Mouse (Mus musculus): ENCODE results near the gene Aqp9.
"Not testable (repeated sequence)": the region's sequence is repeated elsewhere in the genome, so short reads cannot be mapped to it uniquely, and the experiment has no call there.

Aqp9 gene

DNA sequence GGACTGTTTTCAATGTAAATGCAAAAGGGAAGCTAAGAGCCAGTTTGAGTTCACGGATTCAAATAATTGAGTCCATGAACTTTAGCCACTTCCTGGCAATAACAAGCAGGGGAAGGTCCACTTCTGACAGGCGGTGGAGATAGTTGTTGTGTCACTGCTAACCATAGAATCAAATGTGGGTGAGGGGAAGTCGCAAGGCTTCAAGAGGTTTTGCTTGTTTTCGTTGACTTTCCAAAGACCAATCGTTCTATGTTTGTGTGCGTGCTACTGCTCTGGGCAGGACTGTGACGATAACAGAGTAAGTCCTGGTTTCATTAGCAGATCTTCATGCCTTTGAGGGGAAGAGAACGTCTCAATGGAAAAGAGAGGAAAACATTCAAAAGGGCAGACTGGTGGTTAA lies 28.3 kb downstream of the Aqp9 start:
- no peak for DNase-seq (ENCODE audit: low read depth, low spot score)

DNA sequence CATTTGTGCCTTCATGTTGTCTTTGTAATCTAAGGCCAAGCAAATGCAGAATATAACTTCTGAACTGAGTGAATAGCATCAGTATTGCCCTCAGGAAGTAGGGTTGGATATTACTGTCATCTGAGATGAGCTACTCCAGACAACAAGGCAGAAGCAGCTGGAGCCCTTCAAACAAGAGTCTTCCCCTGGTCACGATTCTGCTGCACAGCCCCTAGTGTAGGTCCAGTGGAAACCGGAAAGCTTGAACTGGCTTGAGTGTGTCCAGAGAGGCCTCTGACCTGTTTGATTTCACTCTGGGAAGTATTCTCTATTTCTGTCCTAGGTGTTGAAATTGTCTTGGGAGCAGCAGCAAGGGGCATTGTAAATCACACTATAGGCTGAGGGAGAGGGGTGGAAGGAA lies 29.5 kb downstream of the Aqp9 start:
- DNase-seq (ENCODE audit: low read depth, low spot score) = no peak

DNA sequence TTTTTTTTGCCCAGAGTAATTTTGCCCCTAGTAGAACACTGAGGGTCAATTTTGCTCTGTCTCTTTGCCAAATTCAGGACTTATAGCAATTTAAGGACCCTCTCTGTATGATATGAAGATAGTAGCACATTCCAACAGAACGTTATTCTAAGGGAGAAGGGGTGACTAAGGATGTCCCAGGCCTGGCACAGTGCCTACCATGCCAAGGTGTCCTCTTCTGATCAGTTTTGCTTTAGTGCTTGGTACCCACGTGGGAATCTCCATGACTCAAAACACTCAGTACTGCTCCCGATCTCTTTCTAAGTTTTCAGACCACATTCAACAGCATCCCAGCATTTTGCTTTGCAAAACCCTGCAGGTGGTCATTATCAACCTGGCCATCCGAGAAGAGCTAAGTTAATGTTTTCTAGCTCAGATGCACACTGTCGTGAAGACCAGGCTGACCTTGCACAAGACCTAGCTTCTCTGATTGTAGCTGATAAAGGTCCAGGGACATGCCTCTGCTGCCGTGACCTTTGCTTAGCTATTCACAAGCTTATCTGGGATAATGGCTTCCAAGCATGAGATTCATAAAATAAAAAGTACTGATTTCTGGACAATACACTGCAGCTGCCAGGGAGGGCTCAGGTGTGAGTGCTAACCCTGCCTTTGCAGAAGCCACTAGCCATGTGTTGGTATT lies 31.1 kb downstream of the Aqp9 start:
- DNase-seq (ENCODE audit: low read depth, low spot score) = no peak

DNA sequence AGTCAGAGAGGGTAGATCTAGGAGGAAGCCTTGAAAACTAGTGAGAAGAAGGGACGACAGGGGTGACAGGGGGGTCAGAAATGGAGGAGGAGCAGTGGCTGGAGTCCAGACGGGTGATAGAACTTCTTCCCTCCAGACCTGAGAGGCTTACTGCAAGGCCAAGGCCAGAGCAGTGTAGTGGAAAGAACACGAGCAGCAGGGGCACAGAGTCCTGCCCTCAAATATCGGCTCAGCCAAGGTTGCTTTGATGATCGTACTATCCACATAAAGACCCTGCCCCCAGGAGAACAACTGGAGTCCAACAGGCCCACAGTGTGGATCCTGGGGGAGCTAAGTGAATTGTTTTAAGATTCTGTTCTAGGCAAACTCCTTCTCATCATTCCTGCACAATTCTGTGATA lies 33.4 kb downstream of the Aqp9 start:
- no peak for DNase-seq (ENCODE audit: low read depth, low spot score)

DNA sequence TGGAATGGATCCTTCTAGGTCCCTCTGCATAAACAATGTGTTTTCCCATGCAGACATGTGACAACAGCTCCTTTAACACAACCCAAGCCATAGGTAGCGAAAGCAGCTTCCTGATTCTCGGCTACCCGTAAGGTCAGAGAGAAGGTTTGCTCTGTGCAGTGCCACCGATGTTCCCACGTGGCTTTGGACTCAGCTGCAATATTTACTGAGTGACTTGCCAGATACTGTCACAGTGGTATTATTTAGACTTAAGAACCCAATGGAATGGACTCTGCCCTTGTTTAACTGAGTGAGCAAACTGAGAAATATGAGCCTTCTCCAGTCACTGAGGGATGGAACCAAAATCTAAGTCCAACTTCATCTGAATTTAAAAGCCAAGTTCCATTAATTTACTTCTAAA lies 35.3 kb downstream of the Aqp9 start:
- DNase-seq (ENCODE audit: low read depth, low spot score) = no peak

DNA sequence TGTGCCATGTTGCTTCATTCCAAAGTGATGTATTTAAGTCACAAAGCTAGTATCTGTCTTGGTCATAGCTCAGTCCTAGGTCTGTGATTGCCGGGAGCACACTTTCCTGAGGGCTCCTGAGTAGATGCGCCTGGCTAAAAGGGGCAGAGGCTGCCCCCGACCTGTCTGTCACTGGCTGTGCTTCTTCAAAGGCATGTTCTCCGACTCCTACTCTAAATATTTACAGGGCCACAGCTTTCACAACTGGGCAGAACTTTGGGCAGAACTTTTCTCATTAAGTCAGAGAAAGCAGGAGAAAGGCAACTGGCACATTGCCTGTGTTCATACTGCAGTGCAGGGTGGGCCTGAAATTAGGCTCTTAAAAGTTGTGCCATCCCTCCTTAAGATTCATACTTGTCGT lies 36.7 kb downstream of the Aqp9 start:
- DNase-seq (ENCODE audit: low read depth, low spot score) = no peak

DNA sequence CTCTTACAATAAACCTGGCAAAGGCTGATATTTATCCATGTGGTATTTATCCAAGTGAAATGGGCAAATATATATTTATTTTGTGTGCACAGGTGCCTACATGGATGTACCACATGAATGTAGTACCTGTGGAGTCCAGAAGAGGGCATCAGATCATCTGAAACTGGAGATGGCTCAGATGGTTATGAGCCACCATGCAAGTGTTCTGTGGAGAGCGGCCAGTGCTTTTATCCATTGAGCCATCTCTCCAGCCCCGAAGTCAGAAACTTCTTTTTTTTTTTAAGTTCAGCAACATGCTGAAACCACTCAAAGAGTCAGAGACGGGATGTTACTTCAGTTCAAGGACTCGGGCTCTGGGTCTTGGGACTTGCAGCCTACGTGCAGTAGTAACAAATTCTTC lies 39.6 kb downstream of the Aqp9 start:
- DNase-seq (ENCODE audit: low read depth, low spot score) = peak; percentile 70

DNA sequence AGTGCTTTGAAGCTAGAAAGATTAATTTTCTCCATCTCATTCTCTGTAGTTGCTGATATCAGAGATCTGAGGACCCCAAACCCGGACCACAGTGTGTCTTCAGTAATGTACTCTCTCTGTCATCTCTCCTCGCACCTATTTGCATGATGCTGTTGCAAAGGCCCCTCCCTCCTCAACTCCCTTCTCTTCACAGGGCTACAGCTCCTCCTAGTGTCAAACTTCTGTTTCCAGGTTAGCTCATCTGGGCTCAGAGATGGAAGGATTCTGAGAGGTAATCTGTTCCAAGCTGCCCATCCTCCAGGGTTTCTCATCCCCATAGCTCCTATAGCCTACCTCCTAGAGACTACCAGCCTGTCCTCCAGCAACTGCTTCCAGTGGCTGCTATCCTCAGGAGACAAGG lies 42.3 kb downstream of the Aqp9 start:
- peak; percentile 80 for DNase-seq (ENCODE audit: low read depth, low spot score)

DNA sequence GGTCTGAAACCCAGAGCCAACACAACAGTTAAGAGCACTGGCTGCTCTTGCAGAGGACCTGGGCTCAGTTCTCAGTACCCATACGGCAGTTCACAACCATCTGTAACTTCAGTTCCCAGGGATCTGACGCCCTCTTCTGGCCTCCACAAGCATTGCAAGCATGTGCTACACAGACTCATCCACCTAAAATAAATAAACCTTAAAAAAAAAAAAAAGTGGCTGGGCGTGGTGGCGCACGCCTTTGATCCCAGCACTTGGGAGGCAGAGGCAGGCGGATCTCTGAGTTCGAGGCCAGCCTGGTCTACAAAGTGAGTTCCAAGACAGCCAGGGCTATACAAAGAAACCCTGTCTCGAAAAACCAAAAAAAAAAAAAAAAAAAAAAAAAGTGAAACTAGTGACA lies 45.4 kb downstream of the Aqp9 start:
- DNase-seq (ENCODE audit: low read depth, low spot score) = not testable (repeated sequence)

DNA sequence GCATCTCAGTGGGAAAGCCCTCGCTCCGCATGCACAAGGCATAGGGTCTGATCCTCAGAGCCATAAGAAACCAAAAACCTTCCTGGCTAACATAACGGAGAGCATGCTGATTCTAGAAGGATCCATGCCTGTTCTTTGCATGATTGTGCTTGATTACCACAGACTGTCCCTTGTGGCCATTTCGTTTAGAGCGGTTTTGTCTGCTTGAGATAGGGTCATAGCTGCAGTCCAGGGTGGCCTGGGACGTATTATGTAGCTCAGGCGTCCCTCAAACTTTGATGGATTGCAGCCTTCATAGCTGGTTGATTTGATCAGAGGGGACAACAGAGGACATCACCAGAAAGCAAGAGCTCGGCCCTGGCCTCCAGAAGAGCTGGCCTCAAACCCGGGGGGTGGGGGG lies 47.6 kb downstream of the Aqp9 start:
- DNase-seq (ENCODE audit: low read depth, low spot score) = no peak

DNA sequence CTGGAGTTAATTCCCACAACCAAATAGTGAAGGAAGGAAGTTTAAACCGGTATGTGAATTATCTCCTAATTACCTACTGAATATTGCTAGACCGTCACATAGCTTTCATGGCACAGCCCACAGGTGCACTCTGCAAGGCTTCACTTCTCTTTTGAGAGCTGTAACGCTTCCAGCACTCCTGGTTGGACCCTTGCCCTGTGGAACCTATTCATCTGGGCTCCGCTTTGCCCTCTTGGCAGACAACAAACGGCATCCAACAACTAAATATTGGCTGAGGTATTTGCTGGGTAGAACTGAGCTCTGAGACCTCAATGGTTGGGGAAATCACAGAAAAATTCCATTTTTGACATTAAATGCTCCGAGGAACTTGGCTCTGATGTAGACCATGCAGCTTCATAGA lies 55.3 kb downstream of the Aqp9 start:
- no peak for DNase-seq (ENCODE audit: low read depth, low spot score)

DNA sequence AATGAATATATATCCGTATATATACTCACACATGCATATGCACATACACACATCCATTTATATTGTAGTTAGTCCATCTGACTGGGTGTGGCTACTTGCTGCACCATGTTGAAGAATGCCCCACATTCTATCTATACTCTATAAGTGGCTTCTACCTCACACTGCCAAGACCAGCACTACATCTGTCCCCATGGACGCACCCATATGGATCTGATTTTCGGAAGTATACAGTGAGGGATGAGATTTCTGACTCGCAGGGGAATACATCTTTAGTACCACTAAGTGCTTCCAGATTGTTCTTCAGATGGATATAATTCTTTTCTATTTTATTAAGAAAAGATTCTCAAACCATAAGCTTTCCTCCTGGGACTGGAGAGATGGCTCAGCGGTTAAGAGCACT lies 65.0 kb downstream of the Aqp9 start:
- no peak for DNase-seq (ENCODE audit: low read depth, low spot score)

DNA sequence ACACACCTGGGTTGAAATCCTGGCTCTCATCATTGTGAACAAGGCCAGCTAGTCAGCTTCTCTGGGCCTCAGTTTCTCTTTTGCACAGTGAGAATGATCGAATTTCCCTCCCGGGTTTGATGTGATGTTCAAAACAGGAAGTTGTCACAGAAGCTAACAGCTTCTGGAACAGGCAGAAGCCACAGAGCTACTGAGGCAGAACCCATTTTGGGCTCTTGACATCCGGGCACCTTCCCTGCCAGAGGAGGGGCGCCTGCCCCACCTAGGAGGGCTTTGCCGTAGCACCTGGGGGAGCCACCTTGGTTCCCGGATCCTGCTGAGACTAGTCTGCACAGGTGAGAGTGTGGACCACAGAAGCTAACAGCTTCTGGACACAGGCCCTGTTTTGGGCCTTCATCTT lies 74.4 kb downstream of the Aqp9 start:
- DNase-seq (ENCODE audit: low read depth, low spot score) = peak; percentile 50

DNA sequence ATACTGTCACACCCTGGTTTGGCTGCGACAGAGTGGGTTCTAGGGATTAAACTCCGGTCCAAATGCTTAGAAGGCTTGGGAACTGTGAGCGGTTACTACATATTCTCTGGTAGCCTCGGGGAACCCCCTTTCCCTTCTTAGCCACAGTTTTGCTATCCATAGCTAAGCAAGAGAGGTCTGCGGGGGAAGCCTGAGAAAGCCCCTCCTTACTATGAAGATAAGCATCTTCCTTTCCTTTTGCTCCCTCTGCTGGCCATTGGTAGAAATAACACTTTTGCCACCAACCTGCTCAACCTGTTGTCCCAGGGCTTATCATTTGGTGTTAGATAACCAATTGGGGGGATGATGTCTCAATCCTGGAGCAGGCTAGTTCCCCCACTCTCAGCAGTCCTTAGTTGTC lies 76.4 kb downstream of the Aqp9 start:
- peak; percentile 76 for DNase-seq (ENCODE audit: low read depth, low spot score)

DNA sequence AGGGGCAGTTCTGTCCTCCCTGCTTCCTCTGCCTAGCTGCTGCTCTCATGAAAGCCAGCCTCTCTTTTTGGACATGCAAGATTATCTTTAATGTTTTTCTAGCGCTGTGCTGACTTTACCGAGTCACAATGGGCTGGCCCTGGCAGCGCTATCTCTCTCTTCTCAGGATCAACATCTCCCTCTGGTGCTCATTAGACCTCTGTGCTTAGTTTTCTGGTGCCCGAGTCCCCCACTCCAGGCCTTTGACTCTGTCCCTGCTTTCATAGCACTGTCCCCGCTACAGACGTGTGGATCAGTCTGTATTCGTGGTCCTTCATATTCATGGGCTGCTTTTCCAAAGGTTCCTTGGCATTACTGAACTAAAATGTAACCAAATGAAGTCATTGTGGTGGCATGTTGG lies 89.3 kb downstream of the Aqp9 start:
- no peak for DNase-seq (ENCODE audit: low read depth, low spot score)

DNA sequence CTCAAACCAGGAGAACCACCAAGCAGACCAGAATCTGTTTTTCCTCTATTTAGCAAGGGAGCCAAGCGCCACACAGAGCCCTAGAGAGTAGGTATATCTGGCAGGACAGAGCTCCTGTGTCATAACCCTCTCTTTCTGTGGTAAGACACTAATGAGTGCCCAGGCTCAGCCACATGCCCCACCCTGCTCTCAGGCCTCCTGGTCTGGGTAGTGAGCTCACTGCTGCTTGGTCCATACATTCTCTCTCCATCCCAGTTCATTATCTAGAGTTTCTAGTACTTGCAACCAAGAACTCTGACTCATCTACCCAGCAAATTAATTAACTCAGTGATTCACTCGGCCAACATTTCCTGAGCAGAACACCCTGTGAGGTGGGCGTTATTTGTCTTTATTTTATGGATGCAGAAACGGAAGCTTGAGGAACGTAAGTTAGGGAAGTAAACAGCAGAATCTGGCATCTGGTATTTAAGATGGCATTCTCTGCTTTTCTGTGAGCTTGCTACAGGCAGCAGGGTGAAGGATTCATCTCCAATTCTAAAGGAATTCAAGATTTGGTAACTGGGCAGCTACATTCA lies 91.1 kb downstream of the Aqp9 start:
- DNase-seq (ENCODE audit: low read depth, low spot score) = no peak

DNA sequence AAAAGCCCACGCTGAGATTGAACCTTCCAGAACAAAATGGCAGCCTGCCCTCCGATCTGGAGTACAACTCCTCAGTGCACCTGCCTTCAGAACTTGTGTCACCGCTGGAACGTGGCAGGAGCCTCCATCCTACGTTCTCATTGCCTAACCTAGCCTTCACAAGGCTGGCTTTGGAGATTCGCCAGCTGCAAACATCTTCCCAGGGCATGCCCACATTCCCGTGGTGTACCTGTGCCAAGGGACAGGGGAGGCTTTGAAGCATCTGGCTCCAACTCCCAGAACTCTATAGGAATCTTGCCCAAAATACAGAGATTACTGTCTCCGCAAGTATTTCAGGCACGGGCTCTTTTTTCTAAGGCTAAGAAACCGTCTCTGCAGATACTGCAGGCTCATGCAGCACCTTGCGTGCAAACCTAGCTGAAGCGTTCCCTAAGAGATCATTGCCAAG lies 92.3 kb downstream of the Aqp9 start:
- no peak for DNase-seq (ENCODE audit: low read depth, low spot score)

DNA sequence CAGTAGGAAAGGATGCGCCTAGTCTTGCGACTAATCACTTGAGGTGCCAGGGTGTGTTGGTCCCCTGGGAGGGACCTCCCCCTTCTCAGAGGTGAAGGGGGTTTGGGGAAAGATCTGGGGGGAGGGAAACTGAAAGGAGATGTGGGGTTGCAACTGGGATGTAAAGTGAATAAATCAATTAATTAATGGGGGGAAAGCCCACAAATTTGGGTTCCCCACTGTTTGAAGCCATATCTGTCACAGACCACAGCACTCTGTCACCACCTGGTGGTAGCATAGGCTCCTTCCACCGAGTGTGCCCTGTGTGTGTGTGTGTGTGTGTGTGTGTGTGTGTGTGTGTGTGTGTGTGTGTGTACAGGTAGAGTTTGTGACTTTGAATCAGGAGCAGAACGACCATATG lies 94.7 kb downstream of the Aqp9 start:
- peak; percentile 75 for DNase-seq (ENCODE audit: low read depth, low spot score)

DNA sequence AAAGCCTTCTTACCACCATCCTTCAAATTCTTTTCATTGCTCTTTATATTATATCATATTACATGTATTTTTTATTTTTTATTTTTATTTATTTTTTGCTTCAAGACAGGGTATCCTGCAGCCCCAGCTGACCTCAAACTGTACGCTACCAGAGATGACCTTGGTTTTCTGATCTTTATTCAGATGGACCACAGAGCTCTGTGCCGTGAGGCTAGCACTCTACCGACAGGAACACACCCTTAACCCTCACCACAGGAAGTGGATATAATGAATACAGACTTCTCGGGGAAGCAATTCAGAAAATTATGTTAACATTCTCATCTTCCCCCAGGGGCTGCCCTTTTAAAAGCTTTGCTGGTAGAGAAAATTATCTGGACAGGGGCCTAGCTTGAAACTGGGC lies 95.4 kb downstream of the Aqp9 start:
- no peak for DNase-seq (ENCODE audit: low read depth, low spot score)

DNA sequence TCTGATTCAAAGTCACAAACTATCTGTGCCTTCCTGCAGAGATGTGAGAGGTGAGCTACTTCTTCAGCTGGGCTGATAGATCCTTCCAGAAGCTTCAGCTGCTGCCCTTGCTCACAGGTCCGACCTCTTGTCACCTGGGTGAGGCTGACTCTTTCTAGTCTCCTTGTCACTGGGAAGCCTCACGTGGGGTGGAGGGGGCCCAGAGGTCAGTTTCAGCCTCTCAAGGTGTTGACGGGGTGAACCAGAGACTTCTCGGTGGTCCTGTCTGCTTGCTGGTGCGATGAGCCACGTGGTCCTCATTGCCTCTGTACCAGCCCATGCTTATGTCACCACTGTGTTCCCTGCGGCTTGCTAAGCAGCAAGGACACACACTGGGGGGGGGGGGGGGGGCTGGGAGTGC lies 96.0 kb downstream of the Aqp9 start:
- no peak for DNase-seq (ENCODE audit: low read depth, low spot score)

DNA sequence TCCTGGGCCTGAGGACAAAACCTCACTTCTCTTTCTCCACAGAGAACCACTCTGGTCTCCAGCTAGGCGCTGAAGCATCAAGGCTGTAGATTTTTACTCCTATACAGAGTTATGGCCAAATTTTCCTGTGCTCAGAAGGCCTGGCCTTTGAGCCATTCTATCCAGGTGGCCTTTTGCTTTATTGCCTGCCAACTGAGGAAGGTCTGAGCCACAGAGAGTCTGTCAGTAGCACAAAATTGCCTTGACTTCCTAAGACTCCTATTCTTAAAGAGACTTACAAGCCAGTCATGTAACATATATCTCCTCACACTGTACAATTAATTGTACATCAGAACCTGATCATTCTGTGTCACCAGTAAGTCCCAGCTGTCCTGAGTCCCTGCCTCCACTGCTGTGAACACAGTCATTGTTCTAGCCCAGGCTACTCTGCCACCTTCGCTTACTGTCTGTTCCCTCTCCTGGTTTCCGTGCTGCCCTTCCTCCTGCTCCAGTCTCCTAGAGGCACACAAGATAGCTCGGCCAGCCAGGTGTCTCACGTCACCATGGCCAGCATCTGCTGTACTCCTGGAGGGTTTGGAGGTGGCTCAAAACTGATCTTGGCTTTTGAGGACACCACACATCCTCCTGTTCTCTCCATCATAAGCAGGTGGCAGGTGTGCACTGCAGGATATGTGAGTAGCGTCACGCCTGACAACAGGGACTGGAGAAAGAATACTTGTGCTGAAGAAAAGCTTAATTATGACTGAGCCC lies 96.7 kb downstream of the Aqp9 start:
- DNase-seq (ENCODE audit: low read depth, low spot score) = peak; percentile 49

DNA sequence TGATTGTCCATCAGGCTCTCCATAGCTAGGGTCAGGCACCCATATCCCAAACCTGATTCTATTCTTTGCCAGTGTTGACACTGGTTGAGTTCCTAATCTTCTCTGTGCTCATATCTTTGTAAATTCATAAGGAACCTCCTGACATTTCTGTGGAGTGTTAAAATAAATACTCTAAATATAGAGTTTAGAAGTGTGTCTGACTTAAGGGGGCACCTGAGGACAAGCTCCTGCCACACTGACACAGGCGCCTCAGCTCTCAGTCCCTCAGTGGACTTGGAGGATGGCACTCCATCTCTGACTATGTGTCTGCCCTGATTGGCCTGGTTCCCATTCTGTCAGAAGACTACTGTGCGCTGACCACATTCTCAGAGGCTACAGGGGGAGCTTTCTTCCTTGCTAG lies 97.9 kb downstream of the Aqp9 start:
- DNase-seq (ENCODE audit: low read depth, low spot score) = no peak

DNA sequence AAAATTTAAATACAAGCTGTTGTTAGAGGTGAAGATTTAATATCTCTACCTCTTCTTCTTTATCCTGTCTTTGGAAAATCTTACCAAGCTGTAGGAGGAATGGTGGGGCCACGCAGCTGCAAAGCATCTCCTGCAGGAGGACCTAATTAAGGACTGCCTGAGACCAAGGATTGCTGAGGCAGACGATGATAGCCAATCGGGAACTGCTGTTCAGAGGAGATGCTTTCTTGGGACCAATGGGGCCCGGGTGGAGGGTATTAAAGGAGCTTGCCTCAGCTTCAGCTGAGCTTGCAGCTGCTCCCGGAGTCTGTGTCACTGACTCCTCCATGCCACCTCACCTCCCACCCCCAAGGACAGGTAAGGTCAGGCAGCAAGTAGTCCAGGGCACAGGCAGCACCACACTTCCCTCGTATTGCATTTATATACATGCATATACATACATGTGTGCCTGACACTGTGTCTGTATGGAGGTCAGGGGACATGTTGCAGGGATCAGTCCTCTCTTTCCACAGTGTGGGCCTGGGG lies 99.6 kb downstream of the Aqp9 start:
- no peak for DNase-seq (ENCODE audit: low read depth, low spot score)
